Mouse (Mus musculus) neutrophil, adult 5-6 weeks (primary cell): ENCODE data around the gene Polq. TPM values are rescaled to one million over a fixed set of nuclear protein-coding genes. Genes with fewer than 3 reads are reported as not detected.

Experiments
- ATAC-seq: fragments of 151-379, 151-347 bp; 2 replicates; pipeline ENCODE4 v1.8.0; 2017; ENCODE audit warnings: mild to moderate bottlenecking, moderate TSS enrichment; ENCODE audit not compliant: insufficient number of reproducible peaks, poor library complexity, low FRiP score, severe bottlenecking; ENCODE audit errors: extremely low read depth
- total RNA-seq: library from RNA; stranded (forward); fragments of 200-1000 nt; gene quantifications from 2 replicates; pipeline ENCODE4 v1.2.3, GENCODE M21; 2017

Gene Polq
- 4.4 TPM in 2 replicates for total RNA-seq

DNA sequence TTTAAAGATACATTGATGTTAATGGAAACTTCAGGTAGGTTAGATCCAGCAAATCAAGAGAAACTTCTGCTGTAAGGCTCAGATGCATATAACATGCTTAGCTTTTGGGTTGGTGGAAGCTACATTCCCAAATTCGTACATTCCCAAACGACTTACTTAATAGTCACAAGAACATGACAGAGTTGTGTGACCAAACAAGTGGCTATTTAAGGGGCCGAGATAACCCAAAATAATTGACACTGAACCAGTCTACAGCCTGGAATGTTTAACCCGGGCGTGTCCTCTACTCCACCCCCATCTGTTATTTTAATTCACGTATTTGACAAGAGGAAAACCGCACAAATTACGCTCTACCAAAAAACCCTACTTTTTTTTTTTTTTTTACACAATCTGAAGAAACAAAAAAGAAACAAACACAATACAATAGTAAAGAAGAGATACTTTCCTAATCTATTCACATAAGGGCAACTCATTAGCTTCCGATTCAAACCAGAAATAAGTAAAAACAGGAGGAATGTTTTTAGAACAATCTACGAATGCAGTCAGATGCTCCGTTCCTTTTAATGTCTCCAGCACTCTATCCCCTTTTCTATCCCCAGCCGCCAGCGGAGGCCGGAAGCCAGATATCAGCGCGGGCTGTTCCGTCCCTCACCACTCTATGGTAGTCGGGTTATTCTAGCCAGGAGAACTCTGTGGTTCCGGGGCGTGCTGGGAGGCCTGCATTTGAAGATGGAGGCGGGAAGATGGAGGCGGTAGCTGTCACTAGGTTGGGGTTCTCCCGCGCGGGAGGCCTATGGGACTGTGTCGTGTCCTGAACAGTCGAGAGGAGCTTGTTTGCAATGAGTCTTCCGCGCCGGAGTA is at the start of gene Polq:
Gene Polq (plus strand): TSS at position 726 of the 861 bp plus-strand sequence.
- ATAC-seq = peak; percentile 99

GRCm38 (mm10) chr16:36963415-36963814 is 48.2 kb upstream of the Polq start:
- ATAC-seq = no peak

DNA sequence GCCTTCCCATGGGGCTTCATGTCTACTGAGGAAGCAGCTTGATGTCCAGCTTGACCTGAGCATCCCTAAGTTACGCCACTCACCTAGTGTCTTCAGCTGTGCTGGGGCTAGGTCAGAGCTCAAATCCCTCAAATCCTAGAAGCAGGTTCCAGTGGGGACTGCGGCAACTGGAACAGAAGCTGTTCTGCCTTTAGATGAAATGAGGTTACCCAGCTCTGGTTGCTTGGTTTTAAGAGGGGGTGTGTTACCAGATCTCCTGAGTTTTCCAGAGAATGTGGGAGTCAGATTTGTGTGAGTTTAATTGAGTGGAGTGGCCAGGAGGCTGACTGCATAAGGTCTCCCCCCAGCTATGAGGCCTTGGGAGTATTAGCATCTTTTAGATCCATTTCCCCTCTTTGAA is 32.5 kb upstream of the Polq start:
- ATAC-seq = no peak

- no peak for ATAC-seq
Observed at GRCm38 (mm10) chr16:36983796-36984195, 27.8 kb upstream of the Polq start.

DNA sequence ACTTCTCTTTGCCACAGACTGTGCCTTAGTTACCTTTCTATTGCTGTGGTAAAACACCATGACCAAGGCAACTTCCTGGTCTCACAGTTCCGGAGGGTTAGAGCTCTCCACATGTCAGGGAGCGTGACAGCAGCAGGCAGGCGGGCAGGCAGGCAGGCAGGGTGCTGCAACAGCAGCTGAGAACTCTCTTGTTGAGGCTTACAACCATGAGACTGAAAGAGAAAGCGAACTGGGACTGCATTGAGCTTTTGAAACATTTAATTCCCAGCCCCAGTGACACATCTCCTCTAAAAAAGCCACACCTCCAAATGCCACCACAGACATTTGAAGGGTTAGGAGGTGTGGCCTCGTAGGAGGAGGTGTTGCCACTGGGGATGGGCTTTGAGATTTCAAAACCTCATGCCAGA is 25.9 kb upstream of the Polq start:
- peak; percentile 79 for ATAC-seq

- ATAC-seq = no peak
Observed at GRCm38 (mm10) chr16:36987399-36987798, 24.2 kb upstream of the Polq start.

- no peak for ATAC-seq
Observed at GRCm38 (mm10) chr16:36988066-36988465, 23.5 kb upstream of the Polq start.

DNA sequence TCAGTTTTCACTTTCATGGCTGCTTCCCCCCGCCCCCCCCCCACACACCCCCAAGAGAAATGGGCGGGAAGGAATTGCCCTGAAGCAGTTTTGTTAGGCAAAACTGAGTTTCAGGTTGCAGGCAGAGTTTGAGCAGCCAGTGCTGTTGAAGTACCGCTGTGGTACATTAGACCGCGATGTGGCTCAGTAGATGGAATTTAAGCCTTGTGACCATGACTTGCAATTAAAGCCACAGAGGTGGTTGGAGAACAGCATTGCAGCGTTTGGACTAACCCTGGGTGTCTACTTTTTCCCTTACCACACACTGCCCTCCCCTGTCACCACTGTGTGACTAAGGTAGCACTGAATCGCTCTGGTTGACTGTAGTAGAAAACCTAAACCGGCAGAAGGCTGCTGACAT is 22.1 kb upstream of the Polq start:
- peak; percentile 24; the same call in 1 of the 2 replicates for ATAC-seq

GRCm38 (mm10) chr16:36989999-36990625 is 21.5 kb upstream of the Polq start, which contains the start of gene Fbxo40:
TSS of gene Fbxo40 (minus strand) at chr16:36990467.
- no peak for ATAC-seq

GRCm38 (mm10) chr16:36997650-36998049 is 13.9 kb upstream of the Polq start:
- ATAC-seq = no peak

GRCm38 (mm10) chr16:36999366-36999972 is 12.1 kb upstream of the Polq start:
- ATAC-seq = no peak

- no peak for ATAC-seq
Observed at GRCm38 (mm10) chr16:37009262-37009661, 2.3 kb upstream of the Polq start.

DNA sequence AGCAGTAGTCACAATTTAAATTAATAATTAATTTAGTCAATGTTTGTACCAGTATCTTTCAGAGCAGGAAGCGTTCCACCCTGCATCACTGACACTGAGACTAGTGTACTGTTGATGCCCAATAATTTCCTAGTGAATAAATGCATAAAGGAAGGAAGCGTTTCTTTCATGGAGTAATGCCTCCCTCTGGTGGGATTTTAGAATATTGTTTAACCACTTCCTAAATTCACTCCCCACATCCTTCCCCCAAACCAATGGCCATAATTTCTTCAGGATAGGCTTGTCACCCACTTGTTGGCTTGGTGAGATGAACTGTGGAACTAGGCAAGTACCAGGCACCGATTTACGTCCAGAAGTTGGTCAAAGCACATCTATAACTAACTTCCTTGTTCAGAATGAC is 1.2 kb upstream of the Polq start:
- ATAC-seq = peak; percentile 61; the same call in 1 of the 2 replicates

DNA sequence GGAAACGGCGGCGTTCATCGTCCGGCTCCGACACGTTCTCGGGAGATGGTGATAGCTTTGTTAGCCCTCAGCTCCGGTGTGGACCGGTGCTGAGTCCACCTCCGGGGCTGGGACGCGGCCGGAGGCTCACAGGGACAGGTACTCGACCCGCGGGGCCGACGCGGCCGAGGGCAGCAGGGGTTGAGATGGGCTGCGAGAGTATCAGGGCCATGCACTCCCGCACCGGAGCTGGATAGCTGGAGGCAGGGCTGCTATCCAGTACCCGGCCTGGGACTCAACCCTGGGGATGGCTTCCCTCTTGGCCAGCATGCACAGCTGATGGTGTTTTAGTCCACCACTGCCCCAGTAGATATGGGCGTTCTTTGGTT is 320 bp downstream of the Polq start:
- ATAC-seq = no peak

- no peak for ATAC-seq
Observed at GRCm38 (mm10) chr16:37012336-37012735, 750 bp downstream of the Polq start.

DNA sequence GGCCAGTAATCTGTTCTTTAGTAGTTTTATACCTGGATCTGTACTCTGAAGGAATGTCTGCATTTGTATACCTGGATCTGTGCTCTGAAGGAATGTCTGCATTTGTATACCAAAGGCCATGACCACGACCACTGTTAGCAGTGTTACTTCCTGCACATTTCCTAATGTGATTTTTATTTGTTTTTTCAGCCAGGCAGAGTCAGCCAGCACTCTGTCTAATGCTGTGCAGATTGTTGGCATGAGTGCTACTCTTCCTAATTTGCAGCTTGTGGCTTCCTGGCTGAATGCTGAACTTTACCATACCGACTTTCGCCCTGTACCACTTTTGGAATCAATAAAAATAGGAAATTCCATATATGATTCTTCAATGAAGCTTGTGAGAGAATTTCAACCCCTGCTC is 16.0 kb downstream of the Polq start:
- no peak for ATAC-seq

- no peak for ATAC-seq
Observed at GRCm38 (mm10) chr16:37031996-37032395, 20.4 kb downstream of the Polq start.

GRCm38 (mm10) chr16:37034751-37035150 is 23.2 kb downstream of the Polq start:
- ATAC-seq = no peak

DNA sequence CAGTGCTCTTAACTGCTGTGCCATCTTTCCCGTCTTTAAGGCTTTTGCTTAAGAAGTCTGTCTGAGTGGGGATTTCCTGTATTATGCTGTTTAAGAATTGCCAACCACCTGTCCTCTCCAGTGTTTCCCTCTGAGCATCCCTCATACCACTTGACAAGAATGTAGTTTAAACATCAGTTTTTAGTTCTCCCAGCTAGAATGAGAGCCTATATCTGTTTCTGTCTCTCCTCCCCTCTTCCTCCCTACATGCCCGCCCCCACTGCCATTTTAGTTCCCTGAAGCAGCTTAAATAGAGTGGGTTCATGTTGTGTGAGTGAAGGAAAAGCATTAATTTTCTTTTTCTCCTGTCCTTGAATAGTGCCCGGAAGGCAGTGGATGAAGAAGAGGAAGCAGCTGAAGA is 48.0 kb downstream of the Polq start:
- ATAC-seq = no peak

DNA sequence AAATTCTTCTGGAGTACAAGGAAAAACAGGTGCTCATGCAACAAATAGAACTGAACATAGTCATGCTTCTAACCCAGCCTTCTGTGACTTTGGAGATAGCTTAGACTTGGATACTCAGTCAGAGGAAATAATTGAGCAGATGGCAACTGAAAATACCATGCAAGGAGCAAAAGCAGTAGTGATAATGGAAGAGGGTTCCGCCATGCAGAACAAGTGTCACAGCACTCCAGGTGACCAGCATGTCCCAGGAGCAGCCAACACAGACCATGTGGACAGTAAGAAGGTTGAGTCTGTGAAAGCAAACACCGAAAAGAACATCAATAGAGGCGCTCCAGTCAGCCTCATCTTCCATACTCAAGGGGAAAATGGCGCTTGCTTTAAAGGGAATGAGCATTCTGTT is 49.7 kb downstream of the Polq start:
- ATAC-seq = no peak
